In the genomic region with DNA sequence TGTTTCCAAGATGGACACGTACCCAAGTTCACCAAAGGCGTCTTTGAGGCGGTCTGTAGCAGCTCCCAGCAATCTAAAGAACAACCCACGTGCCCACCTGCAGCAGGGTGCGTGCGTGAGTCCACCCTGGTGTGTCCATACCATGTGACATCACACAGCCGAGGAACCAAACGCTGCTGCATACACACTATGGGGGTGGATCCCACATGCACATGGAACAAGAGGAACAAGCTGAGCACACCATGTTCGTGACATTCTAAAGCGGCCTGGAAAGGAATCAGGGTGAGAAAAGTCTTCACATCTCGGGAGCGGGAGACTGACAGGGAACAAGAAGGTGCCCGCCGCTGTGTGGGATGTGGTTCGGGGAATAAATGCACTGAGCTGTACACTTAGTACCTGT, we compare ENCODE assay signal across 40 mouse cellular contexts. TPM values are rescaled to one million over a fixed set of nuclear protein-coding genes. Genes with fewer than 3 reads are reported as not detected.
"Had no signal": no experiment of that assay in that cellular context is flagged by ENCODE, and none has a peak within 500 bp of the region (broad histone marks: within the 10 kb centered on the region; RNA-seq: fewer than 3 reads in every experiment).

No protein-coding gene starts in this region.

- H3K27me3 ChIP-seq: hindbrain, embryonic 15.5 days had no signal

- H3K27ac ChIP-seq: heart, adult 2 months; heart, embryonic 13.5 days; heart, embryonic 15.5 days; hindbrain, embryonic 13.5 days; hindbrain, embryonic 15.5 days; hindbrain, postnatal 0 days; kidney, embryonic 15.5 days; kidney, postnatal 0 days; layer of hippocampus, adult 2 months; limb, embryonic 13.5 days; limb, embryonic 15.5 days; liver, embryonic 12.5 days had no signal

- H3K4me1 ChIP-seq: heart, embryonic 15.5 days; hindbrain, embryonic 15.5 days; kidney, embryonic 15.5 days; limb, embryonic 15.5 days had no signal

- H3K9me3 ChIP-seq: heart, embryonic 13.5 days; heart, embryonic 15.5 days; hindbrain, embryonic 13.5 days; hindbrain, embryonic 15.5 days; kidney, embryonic 15.5 days; limb, embryonic 13.5 days; limb, embryonic 15.5 days; liver, embryonic 12.5 days had no signal

- H3K36me3 ChIP-seq: heart, embryonic 13.5 days; heart, embryonic 15.5 days; hindbrain, embryonic 13.5 days; hindbrain, embryonic 15.5 days; kidney, embryonic 15.5 days; limb, embryonic 13.5 days; limb, embryonic 15.5 days; liver, embryonic 12.5 days had no signal

- H3K4me2 ChIP-seq: heart, embryonic 11.5 days; heart, embryonic 13.5 days; heart, embryonic 15.5 days; hindbrain, embryonic 13.5 days; hindbrain, embryonic 15.5 days; kidney, embryonic 15.5 days; limb, embryonic 13.5 days; limb, embryonic 15.5 days; liver, embryonic 12.5 days had no signal

- H3K9ac ChIP-seq: heart, embryonic 13.5 days; heart, embryonic 15.5 days; hindbrain, embryonic 13.5 days; hindbrain, embryonic 15.5 days; kidney, embryonic 15.5 days; limb, embryonic 13.5 days; limb, embryonic 15.5 days; liver, embryonic 12.5 days had no signal

- H3K4me3 ChIP-seq: heart, adult 2 months; heart, embryonic 13.5 days; heart, embryonic 15.5 days; hindbrain, embryonic 13.5 days; hindbrain, embryonic 15.5 days; kidney, embryonic 15.5 days; layer of hippocampus, adult 2 months; limb, embryonic 13.5 days; limb, embryonic 15.5 days; liver, embryonic 12.5 days had no signal

- DNase-seq: gastrocnemius, postnatal 14 days; gastrocnemius, postnatal 36 days; heart, adult 11 months; heart, adult 2 months; heart, postnatal 14 days; heart, postnatal 36 days; kidney, adult 11 months; kidney, adult 2 months; kidney, adult 9 months; kidney, postnatal 14 days; kidney, postnatal 36 days; layer of hippocampus, adult 9-11 months; layer of hippocampus, postnatal 36 days; left cerebral cortex, postnatal 4 days had no signal

- ATAC-seq: hindbrain, postnatal 0 days; intestine, embryonic 16.5 days; liver, embryonic 12.5 days had no signal

RNA-seq across cellular contexts. Expression of gene Gm21969, which starts 34.6 kb away (rescaled TPM):
- total RNA-seq: gastrocnemius, adult 18-20 months; gastrocnemius, adult 8-10 months; gastrocnemius, postnatal 14 days; gastrocnemius, postnatal 36 days; heart, adult 2 months; heart, postnatal 14 days; heart, postnatal 36 days; hematopoietic stem cell, adult 5-6 weeks; hindbrain, postnatal 0 days; layer of hippocampus, adult 2 months; layer of hippocampus, postnatal 14 days; layer of hippocampus, postnatal 36 days; left cerebral cortex, adult 8-10 months; left cerebral cortex, postnatal 10 days; left cerebral cortex, postnatal 25 days had no signal
- polyA plus RNA-seq: gonadal fat pad, adult 2 months; heart, adult 2 months; heart, embryonic 11.5 days; heart, embryonic 13.5 days; heart, embryonic 15.5 days; heart, postnatal 0 days; hindbrain, embryonic 11.5 days; hindbrain, embryonic 13.5 days; hindbrain, embryonic 15.5 days; hindbrain, postnatal 0 days; intestine, embryonic 14.5 days; intestine, embryonic 16.5 days; kidney, embryonic 15.5 days; kidney, postnatal 0 days; large intestine, adult 2 months; limb, embryonic 11.5 days; limb, embryonic 13.5 days; limb, embryonic 15.5 days; liver, embryonic 12.5 days had no signal
